Mouse (Mus musculus) kidney, adult 2 months (tissue): ENCODE data around the gene Sema5a. TPM values are rescaled to one million over a fixed set of nuclear protein-coding genes. Genes with fewer than 3 reads are reported as not detected.

Experiments used
- DNase-seq: peaks from one replicate; pipeline ENCODE4 v3.0.0; 2021
- H3K27ac ChIP-seq: fragments of 200-500 bp; 2 replicates; pipeline ENCODE4 v1.5.1; 2012; ENCODE audit warnings: low read depth, low read length, control low read depth, inconsistent platforms; ENCODE audit not compliant: insufficient read depth
- H3K27me3 ChIP-seq: fragments of 200-500 bp; replicated peaks from 2 replicates; pipeline ENCODE4 v1.6.1; 2012; ENCODE audit warnings: mild to moderate bottlenecking, moderate library complexity, low read length, inconsistent platforms; ENCODE audit not compliant: control insufficient read depth, insufficient read depth
- H3K36me3 ChIP-seq: fragments of 200-500 bp; 2 replicates; pipeline ENCODE4 v1.6.1; 2012; ENCODE audit warnings: mild to moderate bottlenecking, moderate library complexity, low read length, inconsistent platforms; ENCODE audit not compliant: control insufficient read depth, insufficient read depth
- H3K4me1 ChIP-seq: fragments of 200-500 bp; 2 replicates; pipeline ENCODE4 v1.6.1; 2011; ENCODE audit warnings: low read length; ENCODE audit not compliant: control insufficient read depth, insufficient read depth
- H3K4me3 ChIP-seq: fragments of 200-500 bp; 2 replicates; pipeline ENCODE4 v1.5.1; 2011; ENCODE audit warnings: mild to moderate bottlenecking, low read depth, low read length, control low read depth; ENCODE audit not compliant: insufficient read depth
- CTCF ChIP-seq: fragments of 200-500 bp; conservative IDR thresholded peaks from 2 replicates; pipeline ENCODE4 v1.5.1; 2011; ENCODE audit warnings: low read depth, mild to moderate bottlenecking, control low read depth, low read length, moderate library complexity, mixed read lengths; ENCODE audit not compliant: insufficient read depth, insufficient read length
- POLR2A ChIP-seq: fragments of 200-500 bp; IDR thresholded peaks from one replicate; pipeline ENCODE4 v1.6.1; 2011; ENCODE audit warnings: low read depth, low read length, control low read depth
- WGBS: fragments of 180-500 bp; shearing (Covaris S2); methylation state at CpG from one replicate; pipeline ENCODE4 v1.1.7; 2018; 5-methylcytosine and 5-hydroxymethylcytosine counted together
- polyA plus RNA-seq: library from polyadenylated mRNA; depleted of rRNA; stranded (reverse); fragments of >200 nt; gene quantifications from 2 replicates; pipeline ENCODE4 v1.2.3, GENCODE M21; 2012

The Sema5a gene
- polyA plus RNA-seq, 1 experiment, result 11.6 TPM

- no peak for DNase-seq
- WGBS, result 78% methylated on average over 5 of the region's 5 CpGs
- peaks cover 2% of the 10 kb centered on the region; the same call in 1 of the 2 replicates for H3K4me1 ChIP-seq
- TF ChIP-seq CTCF (no peak), POLR2A (no peak)
- H3K4me3 ChIP-seq, result no peak overlapping the region
- no peaks in the 10 kb centered on the region for H3K36me3 ChIP-seq
- no peaks in the 10 kb centered on the region for H3K27me3 ChIP-seq
- H3K27ac ChIP-seq, result no peak overlapping the region
Measured at GRCm38 (mm10) chr15:32494219-32494618, 249.6 kb downstream of the Sema5a start.

- DNase-seq, result no peak
- TF ChIP-seq POLR2A (no peak), CTCF (no peak)
- H3K27me3 ChIP-seq, result no peaks in the 10 kb centered on the region
Measured at GRCm38 (mm10) chr15:32494899-32495298, 250.3 kb downstream of the Sema5a start.

GRCm38 (mm10) chr15:32496880-32497279 lies 252.3 kb downstream of the Sema5a start:
- no peaks in the 10 kb centered on the region for H3K27me3 ChIP-seq
- no peak overlapping the region for H3K27ac ChIP-seq
- DNase-seq, result no peak
- H3K4me3 ChIP-seq, result no peak overlapping the region
- 69% methylated on average over 4 of the region's 4 CpGs for WGBS
- H3K36me3 ChIP-seq, result no peaks in the 10 kb centered on the region
- H3K4me1 ChIP-seq, result peaks cover 2% of the 10 kb centered on the region; the same call in 1 of the 2 replicates
- TF ChIP-seq CTCF (no peak), POLR2A (no peak)

More at GRCm38 (mm10) chr15:32494899-32495298, 250.3 kb downstream of the Sema5a start:
- no peak overlapping the region for H3K27ac ChIP-seq
- no peak overlapping the region for H3K4me3 ChIP-seq
- WGBS, result 11% methylated on average over 1 of the region's 1 CpGs
- H3K4me1 ChIP-seq, result peaks cover 2% of the 10 kb centered on the region; the same call in 1 of the 2 replicates
- H3K36me3 ChIP-seq, result no peaks in the 10 kb centered on the region

GRCm38 (mm10) chr15:32505941-32506340 lies 261.3 kb downstream of the Sema5a start:
- no peak for DNase-seq

GRCm38 (mm10) chr15:32508282-32508681 lies 263.7 kb downstream of the Sema5a start:
- DNase-seq, result no peak
- H3K27me3 ChIP-seq, result no peaks in the 10 kb centered on the region
- H3K36me3 ChIP-seq, result no peaks in the 10 kb centered on the region
- no peaks in the 10 kb centered on the region for H3K4me1 ChIP-seq
- no peak overlapping the region for H3K4me3 ChIP-seq
- TF ChIP-seq POLR2A (no peak), CTCF (no peak)
- no peak overlapping the region for H3K27ac ChIP-seq

More at GRCm38 (mm10) chr15:32505941-32506340, 261.3 kb downstream of the Sema5a start:
- Histone ChIP-seq H3K27me3 (no peaks in the 10 kb centered on the region), H3K4me3 (no peak overlapping the region), H3K27ac (no peak overlapping the region), H3K4me1 (no peaks in the 10 kb centered on the region), H3K36me3 (no peaks in the 10 kb centered on the region)
- TF ChIP-seq CTCF (no peak), POLR2A (no peak)
- WGBS, result 54% methylated on average over 2 of the region's 2 CpGs

GRCm38 (mm10) chr15:32514877-32515276 lies 270.3 kb downstream of the Sema5a start:
- Histone ChIP-seq H3K36me3 (no peaks in the 10 kb centered on the region), H3K27me3 (no peaks in the 10 kb centered on the region), H3K4me3 (no peak overlapping the region), H3K4me1 (no peaks in the 10 kb centered on the region), H3K27ac (no peak overlapping the region)
- DNase-seq, result no peak
- TF ChIP-seq CTCF (no peak), POLR2A (no peak)
- WGBS, result 15% methylated on average over 1 of the region's 1 CpGs

GRCm38 (mm10) chr15:32517954-32518353 lies 273.3 kb downstream of the Sema5a start:
- H3K27ac ChIP-seq, result no peak overlapping the region
- no peaks in the 10 kb centered on the region for H3K27me3 ChIP-seq
- WGBS, result 40% methylated on average over 2 of the region's 2 CpGs
- H3K36me3 ChIP-seq, result no peaks in the 10 kb centered on the region
- no peak for DNase-seq
- TF ChIP-seq CTCF (no peak), POLR2A (no peak)
- H3K4me3 ChIP-seq, result no peak overlapping the region
- H3K4me1 ChIP-seq, result no peaks in the 10 kb centered on the region
